Mouse (Mus musculus) stomach, postnatal 0 days (tissue): Measurements from ENCODE around the gene Vta1.
A peak's percentile ranks its signal among the peaks of the same experiment; 100 is the strongest.

Experiments
- CTCF ChIP-seq: IDR thresholded peaks from 2 replicates; pipeline ENCODE4 v1.5.1; 2016; ENCODE audit warnings: antibody characterized with exemption, low read depth, mild to moderate bottlenecking, moderate library complexity
- EP300 ChIP-seq: optimal IDR thresholded peaks from 2 replicates; pipeline ENCODE3; 2016; ENCODE audit warnings: antibody characterized with exemption

- TF ChIP-seq EP300 (no peak), CTCF (peak; percentile 75)
Observed at GRCm38 (mm10) chr10:14734285-14734684, 28.9 kb upstream of the Vta1 start.
